ENCODE assay signal across 26 mouse cellular contexts in the genomic region with DNA sequence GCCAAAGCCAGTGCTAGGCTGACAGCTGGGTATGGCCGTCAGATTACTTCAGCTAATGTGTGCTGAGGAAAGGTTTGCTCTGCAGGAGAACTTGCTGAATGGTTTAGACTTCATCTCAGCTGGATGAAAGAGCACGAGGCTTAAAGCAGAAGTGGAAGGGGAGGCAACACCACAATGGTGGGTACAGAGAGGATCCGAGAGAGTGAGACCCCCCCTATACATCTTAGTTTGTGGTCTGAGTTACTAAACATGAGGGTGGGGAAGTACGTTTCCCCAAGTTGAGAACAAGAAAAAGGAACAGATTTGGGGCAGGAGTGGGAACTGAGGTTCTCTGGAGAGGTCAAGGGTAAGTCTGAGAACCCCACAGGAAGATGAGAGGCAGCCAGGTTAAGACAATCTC. TPM values are rescaled to one million over a fixed set of nuclear protein-coding genes. Genes with fewer than 3 reads are reported as not detected.
"Had no signal": no experiment of that assay in that cellular context is flagged by ENCODE, and none has a peak within 500 bp of the region (broad histone marks: within the 10 kb centered on the region; RNA-seq: fewer than 3 reads in every experiment).

No protein-coding gene starts in this region.

- DNase-seq: gastrocnemius, adult 2 months; gastrocnemius, postnatal 10 days; gastrocnemius, postnatal 36 days; heart, adult 2 months; heart, postnatal 14 days; heart, postnatal 36 days; kidney, adult 18-20 months; kidney, adult 8-10 months; kidney, postnatal 10 days; kidney, postnatal 4 days; liver; liver, embryonic 13.5 days had no signal

- ATAC-seq: hindbrain, postnatal 0 days; intestine, embryonic 15.5 days; intestine, postnatal 0 days had no signal

RNA-seq across cellular contexts. Expression of gene Ddr1, which starts 12.1 kb away (rescaled TPM):
- total RNA-seq: hematopoietic stem cell, adult 5-6 weeks had no signal

RNA-seq across cellular contexts. Expression of gene Mucl3, which starts 48.9 kb away (rescaled TPM):
- total RNA-seq: gastrocnemius, adult 2 months; gastrocnemius, postnatal 10 days; gastrocnemius, postnatal 36 days; heart, adult 2 months; heart, postnatal 14 days; heart, postnatal 36 days; hematopoietic stem cell, adult 5-6 weeks; hindbrain, postnatal 0 days; layer of hippocampus, adult 8-10 months; layer of hippocampus, postnatal 10 days; layer of hippocampus, postnatal 25 days; left cerebral cortex, adult 2 months; left cerebral cortex, postnatal 14 days; left cerebral cortex, postnatal 36 days had no signal
- polyA plus RNA-seq: frontal cortex, adult 2 months; gonadal fat pad, adult 2 months; heart, adult 2 months; heart, postnatal 0 days; hindbrain, embryonic 13.5 days had no signal
